Mouse (Mus musculus) megakaryocyte, embryonic 14.5 days (primary cell): Measurements from ENCODE around the gene Pgr. TPM values are rescaled to one million over a fixed set of nuclear protein-coding genes. Genes with fewer than 3 reads are reported as not detected.

Experiments used
- H3K27me3 ChIP-seq: replicated peaks from 2 replicates; pipeline ENCODE3; 2012; ENCODE audit warnings: inconsistent platforms
- H3K36me3 ChIP-seq: replicated peaks from 2 replicates; pipeline ENCODE3; 2012; ENCODE audit warnings: low read length, inconsistent platforms, mixed read lengths
- H3K4me1 ChIP-seq: 2 replicates; pipeline ENCODE4 v1.6.1; 2012; ENCODE audit warnings: inconsistent platforms
- H3K4me3 ChIP-seq: replicated peaks from 2 replicates; pipeline ENCODE3; 2012; ENCODE audit warnings: moderate library complexity, mild to moderate bottlenecking, inconsistent platforms
- H3K9me3 ChIP-seq: 2 replicates; pipeline ENCODE4 v1.6.1; 2012; ENCODE audit warnings: inconsistent platforms
- FLI1 ChIP-seq: IDR thresholded peaks from 2 replicates; pipeline ENCODE4 v1.6.1; 2012; ENCODE audit warnings: low read length, inconsistent platforms, mixed read lengths
- GATA1 ChIP-seq: IDR thresholded peaks from 3 replicates; pipeline ENCODE4 v1.6.1; 2012; ENCODE audit warnings: mixed read lengths, low read length, inconsistent platforms, borderline replicate concordance
- polyA plus RNA-seq: library from polyadenylated mRNA; stranded (reverse); fragments of >175 nt; gene quantifications from 2 replicates; pipeline ENCODE4 v1.2.3, GENCODE M21; 2012; ENCODE audit warnings: low replicate concordance; ENCODE audit not compliant: insufficient read depth

Pgr gene
- polyA plus RNA-seq, 1 experiment, result not detected

DNA sequence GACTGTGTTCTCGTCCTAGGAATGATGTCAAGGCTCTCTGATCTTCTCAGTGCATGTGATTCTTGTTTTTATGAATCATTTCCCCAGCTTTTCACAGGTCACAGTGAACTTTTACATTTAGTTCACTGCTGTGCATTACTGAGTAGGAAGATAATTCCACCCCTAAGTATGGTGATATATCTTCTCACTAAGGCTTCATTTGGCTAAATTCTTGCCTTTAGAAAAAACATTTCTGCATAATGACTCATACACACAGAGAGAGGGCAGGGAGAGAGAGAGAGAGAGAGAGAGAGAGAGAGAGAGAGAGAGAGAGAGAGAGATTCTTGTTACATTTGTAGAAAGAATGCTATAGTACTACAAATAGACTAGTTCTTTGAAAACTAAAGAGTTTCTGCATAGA is 38.1 kb downstream of the Pgr start:
- Histone ChIP-seq H3K36me3 (no peaks in the 10 kb centered on the region), H3K9me3 (no peaks in the 10 kb centered on the region), H3K4me3 (no peak overlapping the region), H3K4me1 (no peaks in the 10 kb centered on the region), H3K27me3 (no peaks in the 10 kb centered on the region)
- no peak for TF ChIP-seq FLI1
- TF ChIP-seq GATA1, result no peak

DNA sequence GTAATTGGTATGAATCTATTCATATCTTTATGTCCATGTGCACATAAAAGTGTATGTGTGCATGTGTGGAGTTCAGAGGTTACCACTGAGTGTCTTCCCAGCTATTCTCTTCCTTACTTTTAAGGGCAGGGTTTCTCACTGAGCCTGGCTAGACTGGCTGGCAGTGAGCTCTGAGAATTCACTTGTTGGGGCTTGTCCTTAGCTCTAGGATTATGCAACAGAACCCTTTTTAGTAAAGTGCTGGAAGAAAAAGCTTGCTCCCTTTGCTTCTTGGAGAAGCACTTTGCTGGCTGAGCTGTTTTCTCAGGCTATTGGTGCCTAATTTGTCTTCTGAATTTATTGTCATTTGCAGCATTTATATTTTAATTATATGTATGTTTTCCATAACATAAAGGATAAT is 53.7 kb downstream of the Pgr start:
- H3K27me3 ChIP-seq, result no peaks in the 10 kb centered on the region
- TF ChIP-seq FLI1, result no peak
- TF ChIP-seq GATA1, result no peak
- no peaks in the 10 kb centered on the region for H3K4me1 ChIP-seq
- no peaks in the 10 kb centered on the region for H3K9me3 ChIP-seq
- no peak overlapping the region for H3K4me3 ChIP-seq
- H3K36me3 ChIP-seq, result no peaks in the 10 kb centered on the region

DNA sequence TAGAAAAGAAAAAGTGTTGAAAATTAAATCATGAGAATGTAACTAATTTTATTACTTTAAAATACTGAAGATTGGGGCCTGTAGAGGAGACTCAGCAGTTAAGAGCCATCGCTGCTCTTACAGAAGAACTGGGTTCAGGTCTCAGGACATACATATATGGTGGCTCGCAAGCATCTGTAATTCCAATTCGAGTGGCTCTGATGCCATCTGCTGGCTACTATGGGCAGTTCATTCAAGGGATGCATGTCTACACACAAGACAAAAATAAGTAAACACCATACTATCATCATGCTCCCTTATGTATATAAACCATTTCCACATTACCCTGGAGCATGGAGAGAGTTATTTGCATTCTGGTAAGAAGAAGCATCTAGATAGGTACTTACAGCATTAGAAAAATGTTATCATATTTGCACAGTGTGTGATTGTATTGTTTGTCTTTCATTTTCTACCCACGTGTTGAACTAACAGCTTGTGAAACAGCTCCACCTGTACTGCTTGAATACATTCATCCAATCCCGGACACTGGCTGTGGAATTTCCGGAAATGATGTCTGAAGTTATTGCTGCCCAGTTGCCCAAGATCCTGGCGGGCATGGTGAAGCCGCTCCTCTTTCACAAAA is 65.0 kb downstream of the Pgr start:
- TF ChIP-seq FLI1 (no peak), GATA1 (no peak)
- Histone ChIP-seq H3K27me3 (no peaks in the 10 kb centered on the region), H3K9me3 (no peaks in the 10 kb centered on the region; the same call in 1 of the 2 replicates), H3K4me3 (no peak overlapping the region), H3K36me3 (no peaks in the 10 kb centered on the region), H3K4me1 (peaks cover 5% of the 10 kb centered on the region)

DNA sequence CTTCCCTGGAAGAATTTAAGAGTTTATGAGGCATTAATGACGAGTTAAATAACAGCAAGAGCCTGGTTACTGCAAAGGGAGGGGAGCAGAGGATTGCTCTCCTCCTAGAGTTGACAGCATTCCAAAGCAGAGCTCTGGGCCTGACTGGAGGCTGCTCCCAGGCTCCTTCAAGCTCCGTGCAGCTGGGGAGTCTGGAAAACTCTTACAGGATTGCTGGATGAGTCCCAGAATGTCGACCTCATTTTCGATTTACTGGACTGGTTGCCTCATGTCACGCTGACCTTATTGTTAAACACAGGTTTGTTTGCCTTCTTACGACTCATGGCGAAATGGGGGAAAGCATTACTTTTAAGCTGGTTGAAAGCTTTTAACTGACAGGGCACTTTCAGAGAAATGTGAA is 70.6 kb downstream of the Pgr start:
- no peak overlapping the region for H3K4me3 ChIP-seq

DNA sequence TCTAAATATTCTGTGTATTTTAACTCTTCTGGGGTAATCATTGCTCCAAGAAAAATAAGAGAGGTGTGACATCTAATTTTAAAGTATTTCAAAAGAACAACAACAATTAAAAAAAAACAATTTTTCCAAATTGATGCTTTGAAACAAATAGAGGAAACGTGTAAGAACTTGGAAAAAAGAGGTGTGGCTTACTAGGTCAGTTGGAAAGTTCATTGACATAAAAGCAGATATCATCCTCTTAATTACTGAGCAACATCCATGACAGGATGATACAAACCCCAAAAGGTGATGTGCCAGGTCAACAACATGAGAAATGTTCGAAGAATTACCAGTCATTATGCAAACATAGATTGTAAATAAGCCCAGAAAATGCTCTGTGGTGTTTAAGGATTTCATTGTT is 71.9 kb downstream of the Pgr start, which contains the start of gene Gm16485:
Gene Gm16485 (plus strand): TSS at position 301 of the 400 bp plus-strand sequence.
- H3K4me3 ChIP-seq, result no peak within 1 kb of the TSS
- H3K9me3 ChIP-seq, result no peaks in the 10 kb centered on the region
- no peaks in the 10 kb centered on the region for H3K36me3 ChIP-seq
- H3K27me3 ChIP-seq, result no peaks in the 10 kb centered on the region
- TF ChIP-seq FLI1, result no peak
- TF ChIP-seq GATA1, result no peak
- H3K4me1 ChIP-seq, result no peaks in the 10 kb centered on the region

More for the DNA sequence above, 70.6 kb downstream of the Pgr start:
- no peaks in the 10 kb centered on the region for H3K9me3 ChIP-seq
- no peaks in the 10 kb centered on the region for H3K36me3 ChIP-seq
- H3K27me3 ChIP-seq, result no peaks in the 10 kb centered on the region
- TF ChIP-seq FLI1 (no peak), GATA1 (no peak)
- no peaks in the 10 kb centered on the region for H3K4me1 ChIP-seq

DNA sequence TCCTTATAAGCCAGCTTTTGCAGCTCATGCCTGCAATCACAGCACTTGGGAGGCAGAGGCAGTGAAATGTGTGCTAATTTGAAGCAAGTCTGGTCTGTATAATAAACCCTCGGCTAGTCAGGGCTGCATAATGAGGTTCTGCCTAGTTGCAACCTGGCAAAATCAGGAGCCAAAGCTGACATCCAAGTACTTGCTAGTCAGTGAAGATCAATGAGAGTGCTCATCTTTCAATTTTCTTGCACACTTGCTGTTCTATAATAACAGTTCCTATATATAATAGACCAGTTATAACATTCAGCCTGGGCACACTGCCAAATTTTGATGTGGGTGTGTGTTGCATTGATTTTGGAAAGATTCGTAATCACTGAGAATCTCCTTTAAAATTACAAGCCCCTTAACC is 78.1 kb downstream of the Pgr start:
- H3K27me3 ChIP-seq, result no peaks in the 10 kb centered on the region
- H3K4me3 ChIP-seq, result no peak overlapping the region
- no peaks in the 10 kb centered on the region for H3K4me1 ChIP-seq
- H3K9me3 ChIP-seq, result no peaks in the 10 kb centered on the region
- no peaks in the 10 kb centered on the region for H3K36me3 ChIP-seq
- TF ChIP-seq GATA1 (no peak), FLI1 (no peak)

DNA sequence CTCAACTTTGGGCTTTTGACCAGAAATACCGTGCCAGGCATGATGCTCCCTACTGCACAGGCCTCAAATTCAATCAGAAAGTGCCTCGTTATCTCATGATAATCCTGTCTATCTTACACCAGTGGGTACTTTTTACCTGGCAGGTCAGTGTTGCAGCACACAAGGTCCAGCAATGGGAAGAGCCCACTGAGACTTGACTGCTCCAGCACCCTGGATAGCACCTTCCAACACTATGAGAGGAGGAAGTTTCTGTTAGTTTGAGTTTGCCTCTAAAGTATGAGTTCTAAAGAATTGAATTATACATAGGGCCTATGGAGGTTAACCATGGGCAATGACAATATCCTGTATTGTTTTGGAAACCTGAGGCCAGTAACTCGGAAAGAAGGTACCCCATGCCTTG is 82.7 kb downstream of the Pgr start:
- no peaks in the 10 kb centered on the region for H3K27me3 ChIP-seq
- H3K4me1 ChIP-seq, result no peaks in the 10 kb centered on the region
- no peaks in the 10 kb centered on the region for H3K9me3 ChIP-seq
- no peak overlapping the region for H3K4me3 ChIP-seq
- no peaks in the 10 kb centered on the region for H3K36me3 ChIP-seq
- no peak for TF ChIP-seq FLI1
- TF ChIP-seq GATA1, result no peak

DNA sequence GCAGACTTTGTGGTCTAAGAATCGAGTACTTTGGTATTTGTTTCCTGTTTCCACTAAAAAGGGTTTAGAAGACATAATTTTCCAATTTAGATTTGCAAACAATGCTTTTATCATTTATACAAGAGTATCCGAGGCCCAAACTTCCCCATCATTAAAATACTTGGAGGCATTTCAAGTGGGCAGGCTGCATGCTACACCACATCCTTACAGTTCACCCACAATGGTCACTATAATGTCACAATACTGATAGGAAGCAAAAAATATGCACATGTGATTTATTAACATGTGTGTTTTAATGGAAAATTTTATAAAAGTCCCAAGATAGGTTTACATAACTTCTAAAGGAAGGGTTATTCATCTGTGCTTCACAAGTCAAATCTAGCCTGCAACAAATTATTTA is 96.9 kb downstream of the Pgr start:
- no peaks in the 10 kb centered on the region for H3K9me3 ChIP-seq
- TF ChIP-seq FLI1 (no peak), GATA1 (no peak)
- no peak overlapping the region for H3K4me3 ChIP-seq
- no peaks in the 10 kb centered on the region for H3K4me1 ChIP-seq
- no peaks in the 10 kb centered on the region for H3K27me3 ChIP-seq
- H3K36me3 ChIP-seq, result no peaks in the 10 kb centered on the region

DNA sequence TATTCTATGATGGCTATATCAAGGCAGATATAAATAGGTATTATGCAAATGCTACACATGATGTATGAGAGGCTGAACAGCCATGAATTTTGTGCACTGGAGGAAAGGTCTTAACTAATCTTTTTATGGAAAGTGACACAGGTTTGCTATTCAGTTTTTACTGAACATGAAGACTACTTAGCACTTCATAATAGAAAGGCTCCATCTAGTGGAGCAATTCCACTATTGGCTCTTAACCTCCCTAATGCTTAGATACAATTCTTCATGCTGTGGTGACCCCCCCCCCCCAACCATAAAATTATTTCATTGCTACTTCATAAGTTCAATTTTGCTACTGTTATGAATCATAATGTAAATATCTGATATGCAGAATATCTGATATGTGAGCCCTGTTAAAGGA is 101.5 kb downstream of the Pgr start:
- H3K27me3 ChIP-seq, result no peaks in the 10 kb centered on the region
- no peaks in the 10 kb centered on the region for H3K9me3 ChIP-seq
- H3K36me3 ChIP-seq, result no peaks in the 10 kb centered on the region
- H3K4me3 ChIP-seq, result no peak overlapping the region
- TF ChIP-seq GATA1 (no peak), FLI1 (no peak)
- no peaks in the 10 kb centered on the region for H3K4me1 ChIP-seq

DNA sequence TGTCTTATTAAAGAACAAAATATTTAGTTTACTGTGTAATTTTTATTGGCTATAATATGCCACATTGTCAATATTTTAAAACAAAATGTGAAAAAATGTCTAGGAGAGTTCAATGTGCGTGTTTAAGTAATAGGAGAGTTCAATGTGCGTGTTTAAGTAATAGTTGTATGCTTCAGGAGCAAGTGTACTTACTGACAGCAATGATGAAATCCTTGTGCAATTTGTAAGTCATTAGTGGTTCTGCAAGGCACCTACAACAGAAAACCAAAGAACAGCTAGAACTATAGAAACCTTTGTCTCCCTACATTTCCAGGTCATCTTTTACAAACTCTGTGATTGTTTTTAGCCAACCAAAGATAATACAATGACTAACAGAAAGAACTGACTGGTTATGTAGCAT is 115.5 kb downstream of the Pgr start:
- Histone ChIP-seq H3K4me1 (no peaks in the 10 kb centered on the region), H3K9me3 (peaks cover 11% of the 10 kb centered on the region; the same call in 1 of the 2 replicates), H3K4me3 (no peak overlapping the region), H3K36me3 (no peaks in the 10 kb centered on the region), H3K27me3 (no peaks in the 10 kb centered on the region)
- TF ChIP-seq GATA1 (no peak), FLI1 (no peak)

Other genes with a start within 250 kb of the Pgr start
- gene Gm16485, start 72.0 kb downstream of the Pgr start, polyA plus RNA-seq, result not detected in 2 replicates